Mouse (Mus musculus) cortical plate, adult 2 months (tissue): ENCODE results near the gene Ap4s1.

ENCODE experiments used
- CTCF ChIP-seq: fragments of 200-500 bp; IDR thresholded peaks from 2 replicates; pipeline ENCODE4 v1.5.1; 2011; ENCODE audit warnings: mild to moderate bottlenecking, control low read depth, low read length; ENCODE audit not compliant: insufficient read depth; ENCODE audit errors: extremely low read depth
- POLR2A ChIP-seq: fragments of 200-500 bp; IDR thresholded peaks from 2 replicates; pipeline ENCODE4 v1.6.1; 2011; ENCODE audit warnings: mild to moderate bottlenecking, low read length, control low read depth; ENCODE audit not compliant: insufficient read depth; ENCODE audit errors: extremely low read depth

DNA sequence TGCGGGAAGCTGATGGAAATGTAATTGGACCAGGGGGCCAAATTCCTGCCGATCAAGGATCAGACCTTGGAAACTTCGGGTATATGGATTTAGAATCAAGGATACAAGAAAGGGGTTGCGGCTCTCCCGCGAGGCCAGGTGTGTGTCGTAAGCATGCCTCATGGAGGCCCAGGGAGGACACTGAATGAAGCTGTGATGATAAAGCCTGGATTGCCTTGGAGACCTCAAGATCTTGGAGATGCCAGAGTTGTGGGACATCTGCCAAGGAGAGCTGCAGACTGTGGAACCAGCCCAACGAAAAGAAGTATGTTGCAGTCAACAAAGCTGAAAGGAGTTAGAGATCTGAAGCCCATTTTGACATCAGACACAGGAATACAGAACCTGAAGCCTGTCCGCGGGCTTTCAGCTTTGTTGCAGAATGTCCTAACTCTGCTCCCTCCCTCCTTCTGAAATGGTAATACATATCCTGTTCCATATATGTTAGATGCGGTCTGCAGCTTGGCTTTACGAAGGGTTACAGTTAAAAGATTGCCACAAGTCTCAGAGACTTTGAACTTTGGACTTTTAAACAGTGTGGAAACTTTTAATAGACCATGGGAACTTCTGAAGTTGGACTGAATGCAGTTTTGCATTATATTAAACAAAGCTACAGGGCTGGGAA is 65.2 kb downstream of the Ap4s1 start:
- TF ChIP-seq CTCF (no peak), POLR2A (no peak)
